Mouse (Mus musculus) heart, postnatal 0 days (tissue): ENCODE data around the gene Prrt4. TPM values are rescaled to one million over a fixed set of nuclear protein-coding genes. Genes with fewer than 3 reads are reported as not detected.
"Not testable (repeated sequence)": the region's sequence is repeated elsewhere in the genome, so short reads cannot be mapped to it uniquely, and the experiment has no call there.

Experiments
- ATAC-seq: fragments of 200-750 bp; cut with Nextera tagmentation; 2 replicates; pipeline ENCODE4 v1.8.0; 2017; ENCODE audit warnings: low read depth, moderate number of reproducible peaks, moderate library complexity; ENCODE audit not compliant: insufficient read depth
- DNase-seq: peaks from one replicate; pipeline ENCODE4 v3.0.0-alpha.2; 2016; ENCODE audit warnings: low spot score
- H3K27ac ChIP-seq: fragments of 300-500 bp; sonication (generic); 2 replicates; pipeline ENCODE4 v1.5.1; 2014; ENCODE audit warnings: low read depth, mild to moderate bottlenecking
- H3K27me3 ChIP-seq: fragments of 300-500 bp; sonication (generic); 2 replicates; pipeline ENCODE4 v1.6.1; 2014; ENCODE audit warnings: low read length, mixed read lengths; ENCODE audit not compliant: control insufficient read depth, insufficient read depth
- H3K36me3 ChIP-seq: fragments of 300-500 bp; sonication (generic); replicated peaks from 2 replicates; pipeline ENCODE4 v1.6.1; 2014; ENCODE audit warnings: low read length, mixed read lengths; ENCODE audit not compliant: control insufficient read depth, insufficient read depth
- H3K4me1 ChIP-seq: fragments of 300-500 bp; sonication (generic); 2 replicates; pipeline ENCODE4 v1.6.1; 2014; ENCODE audit warnings: antibody characterized with exemption; ENCODE audit not compliant: control insufficient read depth, insufficient read depth
- H3K4me2 ChIP-seq: fragments of 300-500 bp; sonication (generic); 2 replicates; pipeline ENCODE4 v1.6.1; 2014; ENCODE audit warnings: low read depth, mild to moderate bottlenecking, low read length, moderate library complexity
- H3K4me3 ChIP-seq: fragments of 300-500 bp; sonication (generic); 2 replicates; pipeline ENCODE4 v1.5.1; 2014; ENCODE audit warnings: low read depth, low read length
- H3K9ac ChIP-seq: fragments of 300-500 bp; sonication (generic); replicated peaks from 2 replicates; pipeline ENCODE4 v1.6.1; 2014; ENCODE audit warnings: low read depth, low read length, mixed read lengths
- H3K9me3 ChIP-seq: fragments of 300-500 bp; sonication (generic); replicated peaks from 2 replicates; pipeline ENCODE4 v1.6.1; 2016; ENCODE audit warnings: low read length; ENCODE audit not compliant: control insufficient read depth
- CTCF ChIP-seq: IDR thresholded peaks from 2 replicates; pipeline ENCODE4 v1.5.1; 2016; ENCODE audit warnings: antibody characterized with exemption, control low read depth, low read depth
- EP300 ChIP-seq: IDR thresholded peaks from 2 replicates; pipeline ENCODE4 v1.6.1; 2016; ENCODE audit warnings: antibody characterized with exemption, low read depth
- WGBS: fragments of 180-500 bp; shearing (Covaris S2); extraction: QIAGEN DNeasy Blood & Tissue Kit; methylation state at CpG from one replicate; pipeline ENCODE4 v1.1.7; 2014; 5-methylcytosine and 5-hydroxymethylcytosine counted together
- polyA plus RNA-seq: library from polyadenylated mRNA; unstranded; fragments of >200 nt; fragmentation: Nextera tagmentation; extraction: Ambion mirVana; gene quantifications from 2 replicates; pipeline ENCODE4 v1.2.1, GENCODE M21; 2015
- total RNA-seq: library from RNA; depleted of rRNA; stranded (reverse); fragments of >200 nt; gene quantifications from 2 replicates; pipeline ENCODE4 v1.2.3, GENCODE M21; 2014; ENCODE audit warnings: low replicate concordance

Gene Prrt4
- total and polyA plus RNA-seq, 2 experiments from 2014 or later = 0.65 to 1.6 TPM

- no peak for TF ChIP-seq EP300
- peak overlapping the region; percentile 52 for H3K4me3 ChIP-seq
- no peaks in the 10 kb centered on the region for H3K36me3 ChIP-seq
- H3K4me1 ChIP-seq = peaks cover 14% of the 10 kb centered on the region
- H3K9ac ChIP-seq = peak overlapping the region; percentile 8; the same call in 1 of the 2 replicates
- H3K4me2 ChIP-seq = peak overlapping the region; percentile 80
- ATAC-seq = peak; percentile 10
- no peak overlapping the region for H3K27ac ChIP-seq
- H3K9me3 ChIP-seq = no peaks in the 10 kb centered on the region
- no peak for DNase-seq
- H3K27me3 ChIP-seq = peaks cover 81% of the 10 kb centered on the region
- WGBS = 1% methylated on average over 62 of the region's 63 CpGs
Measured at GRCm38 (mm10) chr6:29170063-29170921, 9.1 kb downstream of the Prrt4 start.

GRCm38 (mm10) chr6:29169675-29170062 is 9.7 kb downstream of the Prrt4 start:
- no peak for ATAC-seq

DNA sequence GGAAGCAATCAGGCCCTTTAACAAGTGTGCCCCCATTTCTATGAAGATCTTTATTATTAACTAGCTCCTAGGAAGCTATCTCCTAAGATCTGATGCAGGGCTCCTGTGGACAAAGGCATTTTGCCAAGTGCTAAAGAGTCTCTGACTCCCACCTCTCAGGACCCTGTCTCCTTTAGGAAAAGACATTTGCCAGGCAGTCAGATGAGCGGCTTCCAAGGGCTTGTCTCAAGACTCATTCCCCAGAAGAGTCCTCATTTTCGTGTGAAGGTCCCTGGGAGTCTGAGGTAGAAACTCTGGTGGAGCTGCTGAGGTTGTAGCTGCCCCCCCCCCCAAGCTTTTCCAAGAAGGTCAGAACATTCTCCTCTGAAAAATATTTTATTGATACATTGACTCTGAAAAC is 10.5 kb downstream of the Prrt4 start:
- DNase-seq (no peak), ATAC-seq (no peak)
- H3K4me1 ChIP-seq = peaks cover 14% of the 10 kb centered on the region
- WGBS = 25% methylated on average over 2 of the region's 2 CpGs
- no peak overlapping the region for H3K4me2 ChIP-seq
- no peaks in the 10 kb centered on the region for H3K9me3 ChIP-seq
- H3K9ac ChIP-seq = no peak overlapping the region
- no peak overlapping the region for H3K4me3 ChIP-seq
- peaks cover 71% of the 10 kb centered on the region for H3K27me3 ChIP-seq
- H3K27ac ChIP-seq = no peak overlapping the region
- no peaks in the 10 kb centered on the region for H3K36me3 ChIP-seq
- TF ChIP-seq EP300 (no peak), CTCF (no peak)

More at GRCm38 (mm10) chr6:29169675-29170062, 9.7 kb downstream of the Prrt4 start:
- no peak for DNase-seq
- H3K4me2 ChIP-seq = peak overlapping the region; percentile 80
- no peaks in the 10 kb centered on the region for H3K36me3 ChIP-seq
- peaks cover 14% of the 10 kb centered on the region for H3K4me1 ChIP-seq
- H3K9ac ChIP-seq = no peak overlapping the region
- H3K9me3 ChIP-seq = no peaks in the 10 kb centered on the region
- TF ChIP-seq CTCF = no peak
- no peak for TF ChIP-seq EP300
- WGBS = 12% methylated on average over 12 of the region's 12 CpGs
- no peak overlapping the region for H3K27ac ChIP-seq
- H3K27me3 ChIP-seq = peaks cover 76% of the 10 kb centered on the region
- H3K4me3 ChIP-seq = peak overlapping the region; percentile 52; the same call in 1 of the 2 replicates

- peaks cover 9% of the 10 kb centered on the region for H3K4me1 ChIP-seq
- peak; percentile 41 for DNase-seq
- H3K4me3 ChIP-seq = no peak overlapping the region
- TF ChIP-seq EP300 (no peak), CTCF (peak; percentile 80)
- no peak overlapping the region for H3K4me2 ChIP-seq
- H3K9ac ChIP-seq = no peak overlapping the region
- H3K9me3 ChIP-seq = no peaks in the 10 kb centered on the region
- H3K27ac ChIP-seq = no peak overlapping the region
- no peaks in the 10 kb centered on the region for H3K36me3 ChIP-seq
- 0% methylated on average over 1 of the region's 1 CpGs for WGBS
- H3K27me3 ChIP-seq = peaks cover 45% of the 10 kb centered on the region
- ATAC-seq = no peak
Measured at GRCm38 (mm10) chr6:29166196-29166595, 13.2 kb downstream of the Prrt4 start.

GRCm38 (mm10) chr6:29164314-29165244 is 14.8 kb downstream of the Prrt4 start, which contains the start of gene Rbm28:
Gene Rbm28 (minus strand): TSS chr6:29165006.
- peak within 1 kb of the TSS; percentile 66 for H3K9ac ChIP-seq
- H3K4me1 ChIP-seq = no peaks in the 10 kb centered on the region
- peaks cover 29% of the 10 kb centered on the region for H3K27me3 ChIP-seq
- DNase-seq (peak; percentile 93), ATAC-seq (peak; percentile 82)
- no peaks in the 10 kb centered on the region for H3K9me3 ChIP-seq
- H3K4me3 ChIP-seq = peak within 1 kb of the TSS; percentile 81
- H3K4me2 ChIP-seq = peak within 1 kb of the TSS; percentile 74
- peak within 1 kb of the TSS; percentile 63; the same call in 1 of the 2 replicates for H3K27ac ChIP-seq
- H3K36me3 ChIP-seq = peaks cover 7% of the 10 kb centered on the region
- WGBS = 7% methylated on average over 42 of the region's 42 CpGs
- TF ChIP-seq CTCF (no peak), EP300 (no peak)

DNA sequence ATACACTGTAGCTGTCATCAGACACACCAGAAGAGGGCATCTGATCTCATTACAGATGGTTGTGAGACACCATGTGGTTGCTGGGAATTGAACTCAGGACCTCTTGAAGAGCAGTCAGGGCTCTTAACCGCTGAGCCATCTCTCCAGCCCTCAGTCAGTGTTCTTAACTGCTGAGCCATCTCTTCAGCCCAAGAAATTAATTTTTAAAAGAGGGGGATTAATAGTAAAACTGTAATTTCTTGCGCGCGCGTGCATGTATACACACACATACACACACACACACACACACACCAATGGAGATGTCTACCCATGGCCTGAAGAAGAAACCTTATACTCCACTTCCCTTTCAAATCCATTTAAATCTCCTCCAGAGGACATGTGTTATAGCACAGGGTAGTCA is 18.1 kb downstream of the Prrt4 start:
- H3K9me3 ChIP-seq, H3K4me2 ChIP-seq, H3K4me3 ChIP-seq, H3K27ac ChIP-seq, H3K27me3 ChIP-seq, H3K9ac ChIP-seq, DNase-seq, ATAC-seq, H3K4me1 ChIP-seq: not testable (repeated sequence)
- peaks cover 39% of the 10 kb centered on the region for H3K36me3 ChIP-seq
- 96% methylated on average over 5 of the region's 5 CpGs for WGBS
